Mouse (Mus musculus): Measurements from ENCODE around the gene Gm21887.
"Not testable (repeated sequence)": the region's sequence is repeated elsewhere in the genome, so short reads cannot be mapped to it uniquely, and the experiment has no call there.

DNA sequence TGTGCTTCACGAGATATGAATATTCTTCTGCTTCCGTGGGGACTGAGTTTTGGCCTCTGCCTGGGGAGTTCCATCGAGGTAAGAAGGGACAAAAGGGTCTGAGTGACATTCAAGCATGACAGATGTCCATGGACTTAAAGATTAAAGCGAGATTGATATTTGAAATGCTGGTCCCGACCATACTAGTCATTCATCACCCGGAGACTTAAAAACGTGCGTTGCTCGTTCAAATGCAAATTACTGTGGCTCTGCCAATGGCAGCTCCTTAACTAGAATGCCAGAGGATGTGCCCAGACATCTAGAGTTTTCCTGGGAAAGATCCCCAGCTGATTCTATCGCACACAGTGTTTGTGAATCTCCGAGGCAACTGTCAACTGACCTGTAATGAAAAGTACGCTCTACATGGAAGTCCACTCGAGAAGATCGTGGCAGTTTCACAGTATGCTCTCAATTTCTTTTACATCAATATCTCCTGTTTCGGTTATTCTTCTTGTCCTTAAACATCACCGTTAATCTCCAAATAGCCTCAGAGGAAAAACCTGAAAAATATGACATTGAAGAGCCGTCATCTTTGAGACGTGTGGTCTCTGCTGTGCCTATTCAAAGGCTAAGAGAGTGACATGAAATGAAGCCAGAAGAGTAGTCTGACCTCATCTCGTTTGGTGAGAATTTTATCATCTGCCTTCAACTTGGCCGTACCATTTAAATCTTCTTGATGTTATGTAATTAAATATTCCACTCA, 29.8 kb upstream of the Gm21887 start:
- not testable (repeated sequence) for TF ChIP-seq TCF3 (IDR thresholded peaks at IDR 0.05; ENCODE audit: insufficient read length, low read depth); POLR2A (IDR thresholded peaks at IDR 0.05; ENCODE audit: insufficient read length, low read depth); MAX (IDR thresholded peaks at IDR 0.05; ENCODE audit: low read depth); MYOD1 (IDR thresholded peaks at IDR 0.05; ENCODE audit: control insufficient read depth in 1 of 3, insufficient read length in 2 of 3, low read depth in 2 of 3); E2F4 (IDR thresholded peaks at IDR 0.05; ENCODE audit: insufficient read depth); SRF (IDR thresholded peaks at IDR 0.05; ENCODE audit: control insufficient read depth, insufficient read length, low read depth); USF1 (IDR thresholded peaks at IDR 0.05; ENCODE audit: low read depth)

All from myocyte (in vitro differentiated cells).